Mouse (Mus musculus) mature B cell (primary cell): Measurements from ENCODE around the gene Coq4.
"Not testable (repeated sequence)": the region's sequence is repeated elsewhere in the genome, so short reads cannot be mapped to it uniquely, and the experiment has no call there.

Experiments used
- in situ Hi-C: fragments of 300-500 bp; cut with MboI; formaldehyde crosslinking; loops from 2 replicates; pipeline ENCODE4 v1.14.3; 2019

Gene Coq4

GRCm38 (mm10) chr2:29787104-29787917 lies at the start of gene Coq4:
Gene Coq4, plus strand, starts transcription at chr2:29787493.
- in situ Hi-C loops, result no loop called here

- in situ Hi-C loops, result no loop called here
Measured at GRCm38 (mm10) chr2:29738799-29739198, 48.5 kb upstream of the Coq4 start.

- in situ Hi-C loops, result no loop called here
Measured at GRCm38 (mm10) chr2:29739368-29739767, 47.9 kb upstream of the Coq4 start.

GRCm38 (mm10) chr2:29741207-29741606 lies 46.1 kb upstream of the Coq4 start:
- in situ Hi-C loops, result no loop called here

GRCm38 (mm10) chr2:29744256-29744655 lies 43.0 kb upstream of the Coq4 start:
- in situ Hi-C loops, result no loop called here

- in situ Hi-C loops, result no loop called here
Measured at GRCm38 (mm10) chr2:29747188-29747782, 40.0 kb upstream of the Coq4 start.

- in situ Hi-C loops, result no loop called here
Measured at GRCm38 (mm10) chr2:29747852-29748251, 39.4 kb upstream of the Coq4 start.

- in situ Hi-C loops, result no loop called here
Measured at GRCm38 (mm10) chr2:29748499-29748898, 38.8 kb upstream of the Coq4 start.

- in situ Hi-C loops, result no loop called here
Measured at GRCm38 (mm10) chr2:29751497-29751896, 35.8 kb upstream of the Coq4 start, which contains the start of gene Gm13420. Gene Gm13420, minus strand, starts transcription at chr2:29751685.

GRCm38 (mm10) chr2:29752397-29752796 lies 34.9 kb upstream of the Coq4 start:
- in situ Hi-C loops, result no loop called here

GRCm38 (mm10) chr2:29755693-29756092 lies 31.6 kb upstream of the Coq4 start:
- in situ Hi-C loops, result no loop called here

GRCm38 (mm10) chr2:29764831-29765230 lies 22.5 kb upstream of the Coq4 start:
- in situ Hi-C loops, result no loop called here

- in situ Hi-C loops, result no loop called here
Measured at GRCm38 (mm10) chr2:29767976-29768709, 19.1 kb upstream of the Coq4 start.

- in situ Hi-C loops, result no loop called here
Measured at GRCm38 (mm10) chr2:29768901-29769300, 18.4 kb upstream of the Coq4 start.

GRCm38 (mm10) chr2:29770162-29770561 lies 17.1 kb upstream of the Coq4 start:
- in situ Hi-C loops, result no loop called here

GRCm38 (mm10) chr2:29771611-29772461 lies 15.5 kb upstream of the Coq4 start:
- in situ Hi-C loops, result no loop called here

- in situ Hi-C loops, result no loop called here
Measured at GRCm38 (mm10) chr2:29773323-29773722, 14.0 kb upstream of the Coq4 start.

- in situ Hi-C loops, result not testable (repeated sequence)
Measured at GRCm38 (mm10) chr2:29781256-29781655, 6.0 kb upstream of the Coq4 start.

- in situ Hi-C loops, result no loop called here
Measured at GRCm38 (mm10) chr2:29784290-29784689, 3.0 kb upstream of the Coq4 start.

GRCm38 (mm10) chr2:29787937-29788681 lies 816 bp downstream of the Coq4 start, which contains the start of gene Trub2:
Gene Trub2, minus strand, starts transcription at chr2:29788502.
- in situ Hi-C loops, result no loop called here
